Mouse (Mus musculus) activated CD4-positive, CD25-positive, alpha-beta regulatory T cell, adult 9 weeks (primary cell): ENCODE measurements around the gene Olfr777. TPM values are rescaled to one million over a fixed set of nuclear protein-coding genes. Genes with fewer than 3 reads are reported as not detected.

Source experiments
- polyA plus RNA-seq: library from polyadenylated mRNA; unstranded; fragments of 100-300 nt; shearing (Covaris generic); gene quantifications from one replicate; pipeline ENCODE4 v1.2.1, GENCODE M21; 2017

Gene Olfr777
- not detected for polyA plus RNA-seq

DNA sequence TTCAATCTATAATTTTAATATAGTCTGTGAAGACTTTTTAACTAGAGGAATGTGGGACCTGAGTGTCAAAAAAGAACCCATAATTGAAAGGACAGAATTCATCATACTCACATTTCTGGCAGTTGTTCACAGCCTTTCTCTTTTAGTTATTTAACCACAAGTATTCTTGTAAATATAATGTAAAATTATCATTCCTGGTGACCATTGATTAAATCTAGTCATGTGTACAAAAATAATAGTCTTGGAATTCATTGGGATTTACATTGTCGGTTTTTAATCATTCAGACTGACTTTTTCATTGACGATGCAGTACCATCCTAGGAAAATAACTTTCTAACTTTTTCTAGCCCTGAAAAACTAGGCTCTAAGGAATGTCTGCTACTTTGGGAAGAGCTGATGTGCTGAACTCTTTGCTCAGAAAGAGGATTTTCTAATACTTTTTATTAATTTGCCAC, at the start of gene Olfr777:
TSS of gene Olfr777 (minus strand) at position 405 of the 455 bp plus-strand sequence.

GRCm38 (mm10) chr10:129317817-129318216, 46.5 kb upstream of the Olfr777 start, which contains the start of gene Olfr780:
Gene Olfr780 (plus strand): TSS chr10:129318117.

GRCm38 (mm10) chr10:129258827-129259226, 12.5 kb downstream of the Olfr777 start, which contains the start of gene Olfr776:
Gene Olfr776 (plus strand): TSS chr10:129259127.

GRCm38 (mm10) chr10:129248112-129248511, 23.2 kb downstream of the Olfr777 start, which contains the start of gene Olfr775:
Gene Olfr775 (plus strand): TSS chr10:129248412.

DNA sequence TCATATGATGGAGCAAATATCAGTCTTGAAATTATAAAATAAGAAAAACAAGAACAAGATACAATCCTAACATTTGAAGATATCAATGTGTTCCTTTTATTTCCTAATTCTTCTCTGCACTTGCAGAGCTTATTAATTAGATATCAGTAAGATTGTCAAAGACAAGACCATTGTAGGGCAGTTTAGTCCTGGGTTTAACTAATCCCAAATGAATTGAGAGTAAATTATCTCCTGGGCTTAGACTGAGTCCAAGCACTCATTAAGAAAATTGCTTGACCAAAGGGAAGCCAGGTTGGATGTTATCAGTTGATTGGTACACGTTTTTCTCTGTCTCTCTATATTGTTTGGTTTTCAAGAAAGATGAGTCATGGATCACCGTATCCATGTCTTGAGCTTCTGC, 35.4 kb downstream of the Olfr777 start, which contains the start of gene Olfr774:
TSS of gene Olfr774 (plus strand) at position 301 of the 400 bp plus-strand sequence.

Other genes with a start within 250 kb of the Olfr777 start
- not detected for gene Olfr764-ps1, start 231.6 kb downstream of the Olfr777 start, polyA plus RNA-seq
- gene Olfr765, start 221.5 kb downstream of the Olfr777 start, polyA plus RNA-seq, result not detected
- not detected for gene Olfr766-ps1, start 202.5 kb downstream of the Olfr777 start, polyA plus RNA-seq
- not detected for gene Olfr767, start 188.6 kb downstream of the Olfr777 start, polyA plus RNA-seq
- not detected for gene Olfr768, start 172.1 kb downstream of the Olfr777 start, polyA plus RNA-seq
- not detected for gene Olfr769, start 153.6 kb downstream of the Olfr777 start, polyA plus RNA-seq
- not detected for gene Olfr770, start 132.5 kb downstream of the Olfr777 start, polyA plus RNA-seq
- gene Olfr771, start 106.7 kb downstream of the Olfr777 start, polyA plus RNA-seq, result not detected
- gene Olfr772, start 93.6 kb downstream of the Olfr777 start, polyA plus RNA-seq, result not detected
- not detected for gene Olfr773, start 84.1 kb downstream of the Olfr777 start, polyA plus RNA-seq
- gene Olfr774, start 35.3 kb downstream of the Olfr777 start, polyA plus RNA-seq, result not detected
- not detected for gene Olfr775, start 23.1 kb downstream of the Olfr777 start, polyA plus RNA-seq
- not detected for gene Olfr776, start 12.4 kb downstream of the Olfr777 start, polyA plus RNA-seq
- not detected for gene Olfr780, start 46.6 kb upstream of the Olfr777 start, polyA plus RNA-seq
- not detected for gene Olfr781, start 57.4 kb upstream of the Olfr777 start, polyA plus RNA-seq
- not detected for gene Olfr782, start 77.4 kb upstream of the Olfr777 start, polyA plus RNA-seq
- gene Olfr784, start 112.6 kb upstream of the Olfr777 start, polyA plus RNA-seq, result not detected
- not detected for gene Olfr785, start 133.9 kb upstream of the Olfr777 start, polyA plus RNA-seq
- gene Olfr786, start 155.8 kb upstream of the Olfr777 start, polyA plus RNA-seq, result not detected
- 0.05 TPM for gene Olfr787, start 190.4 kb upstream of the Olfr777 start, polyA plus RNA-seq
- not detected for gene Olfr788, start 199.5 kb upstream of the Olfr777 start, polyA plus RNA-seq
- not detected for gene Olfr789, start 213.3 kb upstream of the Olfr777 start, polyA plus RNA-seq
- gene Olfr790, start 227.0 kb upstream of the Olfr777 start, polyA plus RNA-seq, result not detected